Mouse (Mus musculus) 3134 (cell line): ENCODE results near the gene Calcoco2.
A peak's percentile ranks its signal among the peaks of the same experiment; 100 is the strongest.
"Not testable (repeated sequence)": the region's sequence is repeated elsewhere in the genome, so short reads cannot be mapped to it uniquely, and the experiment has no call there.

ENCODE experiments used
- DNase-seq: peaks from one replicate; pipeline ENCODE4 v3.0.0-alpha.2; 2011; ENCODE audit warnings: low spot score; ENCODE audit not compliant: insufficient read length; ENCODE audit errors: extremely low read depth

The Calcoco2 gene

DNA sequence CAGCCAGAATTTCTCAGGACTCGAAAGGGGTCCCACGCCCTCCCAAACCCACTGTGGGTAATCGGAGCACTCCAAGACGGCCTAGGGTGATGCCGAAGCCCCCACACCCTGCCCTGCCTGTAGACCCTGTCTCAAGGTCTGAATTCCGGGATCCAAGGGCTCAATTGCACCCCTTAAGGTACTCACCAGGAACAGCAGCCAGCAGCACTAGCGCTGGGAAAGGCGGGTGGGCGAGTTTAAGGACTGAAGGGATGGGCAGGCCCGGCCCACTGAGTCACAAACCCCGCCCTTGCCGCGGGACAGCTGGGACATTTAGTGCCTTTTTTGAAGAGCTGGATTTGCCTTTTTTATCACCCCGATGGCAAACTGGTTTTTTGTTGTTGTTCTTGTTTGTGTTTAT lies at the start of gene Calcoco2:
TSS of gene Calcoco2 (minus strand) at position 214 of the 400 bp plus-strand sequence.
- DNase-seq, result peak; percentile 31

DNA sequence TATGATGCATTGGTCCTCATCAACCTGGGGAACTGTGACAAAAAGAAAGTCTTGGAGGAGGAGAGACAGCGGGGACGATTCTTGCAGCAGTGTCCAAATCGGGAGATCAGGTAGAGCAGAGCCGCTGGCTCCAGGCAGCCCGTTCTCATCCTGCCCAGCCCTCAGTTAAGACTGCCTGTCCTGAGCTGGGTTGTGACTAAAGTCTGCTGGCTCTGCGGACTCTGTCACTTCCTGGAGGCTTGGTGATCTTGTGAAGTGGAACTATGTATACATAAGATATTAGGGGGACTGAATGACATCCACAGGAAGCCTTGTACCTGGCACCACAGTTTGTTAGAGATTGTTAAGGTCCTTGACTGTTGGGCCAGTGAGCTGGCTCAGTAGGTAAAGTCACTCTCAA lies 35.7 kb upstream of the Calcoco2 start:
- no peak for DNase-seq

DNA sequence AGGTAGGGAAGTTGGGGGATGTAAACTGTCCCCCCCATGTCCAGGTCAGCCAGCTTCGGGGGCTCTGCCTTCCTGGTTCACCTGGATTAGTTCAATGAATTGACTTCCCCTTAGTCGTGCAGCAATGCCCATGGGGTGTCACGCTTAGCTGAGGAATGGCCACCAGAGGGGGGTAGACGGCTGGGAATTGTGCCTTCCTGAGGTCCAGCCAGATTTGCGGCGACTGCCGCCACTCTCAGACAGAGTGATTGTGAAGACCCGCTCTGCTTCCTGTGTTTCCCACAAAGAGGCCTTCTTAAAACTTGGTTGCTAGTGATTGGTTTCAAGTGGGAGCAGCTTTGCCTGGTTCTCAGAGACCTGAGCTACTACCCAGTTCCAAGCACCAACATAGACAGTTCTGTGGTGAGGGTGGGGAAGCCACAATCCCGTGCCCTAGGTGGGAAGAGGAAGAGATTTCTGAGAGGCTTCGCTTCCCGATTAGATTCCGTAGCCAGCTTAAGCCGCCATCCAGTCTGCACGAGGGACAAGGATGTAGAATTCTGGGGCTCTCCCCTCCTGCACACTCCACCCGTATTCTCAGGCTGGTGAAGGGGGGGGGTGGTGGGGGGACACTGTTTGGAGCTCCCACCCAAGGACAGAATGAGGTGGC lies 34.0 kb upstream of the Calcoco2 start:
- DNase-seq, result peak; percentile 63

- DNase-seq, result no peak
Measured at GRCm38 (mm10) chr11:96143766-96144165, 32.0 kb upstream of the Calcoco2 start.

GRCm38 (mm10) chr11:96140726-96141175 lies 29.0 kb upstream of the Calcoco2 start:
- DNase-seq, result peak; percentile 76

- no peak for DNase-seq
Measured at GRCm38 (mm10) chr11:96135847-96136246, 24.1 kb upstream of the Calcoco2 start.

- DNase-seq, result peak; percentile 51
Measured at GRCm38 (mm10) chr11:96133239-96133865, 21.6 kb upstream of the Calcoco2 start, which contains the start of gene Ttll6. Gene Ttll6, plus strand, starts transcription at chr11:96133786.

DNA sequence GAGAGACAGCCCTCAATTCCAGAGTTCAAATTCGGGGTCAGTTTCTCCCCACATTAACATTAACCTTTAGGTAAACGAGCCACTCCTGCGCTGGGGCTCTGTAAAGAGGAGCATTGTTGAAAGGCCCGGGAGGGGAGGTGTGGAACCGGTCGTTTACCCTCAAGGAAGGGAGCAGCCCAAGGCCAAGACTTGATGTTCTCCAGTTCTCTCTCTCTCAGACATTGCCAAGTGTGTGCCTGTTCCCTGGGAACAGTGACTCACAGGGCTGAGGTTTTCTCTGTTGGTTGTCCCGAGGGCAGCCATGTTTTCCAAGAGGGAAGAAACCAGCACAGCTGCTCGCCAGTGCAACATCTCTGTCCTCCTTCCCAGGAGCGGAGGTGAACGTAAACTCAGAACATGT lies 18.8 kb upstream of the Calcoco2 start:
- no peak for DNase-seq

DNA sequence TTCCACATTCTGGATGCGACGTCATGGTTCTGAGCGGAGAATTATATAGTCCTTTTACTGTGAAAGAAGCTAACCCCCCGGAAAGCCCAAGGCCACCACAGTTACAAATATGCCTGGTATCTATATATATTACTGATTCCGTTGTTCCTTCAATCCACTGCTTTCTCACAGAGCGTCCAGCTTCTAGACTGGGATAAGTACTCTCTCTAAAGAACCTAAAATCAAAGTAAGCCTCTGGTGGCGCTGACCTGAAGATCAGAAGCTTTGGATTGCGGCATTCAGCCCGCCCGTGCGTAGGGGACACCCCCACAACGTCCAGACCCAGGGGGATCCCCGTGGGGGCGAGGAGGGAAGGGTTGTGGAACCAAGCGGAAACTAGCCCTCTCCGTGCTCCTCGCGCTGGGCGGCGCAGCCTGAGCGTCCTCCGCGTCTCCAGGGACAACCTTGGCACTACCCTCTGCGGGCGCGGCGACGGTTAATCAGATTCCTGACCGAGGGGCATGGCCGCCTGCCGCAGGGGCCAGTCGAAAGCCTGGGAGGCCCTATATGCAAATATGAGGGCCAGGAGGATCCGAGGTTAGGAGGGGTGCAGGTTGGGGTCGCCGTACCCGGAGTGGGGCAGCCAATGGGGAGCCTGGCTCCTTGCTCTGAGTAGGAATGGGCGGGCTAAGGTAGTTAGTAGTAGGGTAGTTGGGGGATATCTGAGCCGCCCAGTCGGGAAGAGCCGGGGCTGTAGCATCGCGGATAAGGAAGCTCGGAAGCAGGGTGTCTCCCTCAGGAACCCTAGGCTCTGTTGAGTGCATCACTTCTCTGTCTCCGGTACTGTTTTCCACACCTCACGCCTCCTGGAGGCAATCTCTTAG lies 12.5 kb upstream of the Calcoco2 start:
- peak; percentile 77 for DNase-seq

DNA sequence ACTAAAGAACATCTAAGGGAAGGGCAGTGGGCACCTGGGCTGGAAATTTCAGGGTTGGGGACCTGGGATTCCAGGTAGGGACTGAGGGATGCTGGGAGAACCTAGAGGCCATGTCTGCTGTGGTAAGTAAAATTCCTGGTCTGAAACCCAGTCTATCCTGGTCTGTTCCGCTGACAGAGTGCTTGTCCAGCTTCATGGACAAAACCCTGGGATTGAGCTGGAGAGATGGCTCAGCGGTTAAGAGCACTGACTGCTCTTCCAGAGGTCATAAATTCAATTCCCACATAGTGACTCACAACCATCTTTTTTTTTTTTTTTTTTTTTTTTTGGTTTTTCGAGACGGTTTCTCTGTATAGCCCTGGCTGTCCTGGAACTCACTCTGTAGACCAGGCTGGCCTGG lies 11.0 kb upstream of the Calcoco2 start:
- DNase-seq, result peak; percentile 57

DNA sequence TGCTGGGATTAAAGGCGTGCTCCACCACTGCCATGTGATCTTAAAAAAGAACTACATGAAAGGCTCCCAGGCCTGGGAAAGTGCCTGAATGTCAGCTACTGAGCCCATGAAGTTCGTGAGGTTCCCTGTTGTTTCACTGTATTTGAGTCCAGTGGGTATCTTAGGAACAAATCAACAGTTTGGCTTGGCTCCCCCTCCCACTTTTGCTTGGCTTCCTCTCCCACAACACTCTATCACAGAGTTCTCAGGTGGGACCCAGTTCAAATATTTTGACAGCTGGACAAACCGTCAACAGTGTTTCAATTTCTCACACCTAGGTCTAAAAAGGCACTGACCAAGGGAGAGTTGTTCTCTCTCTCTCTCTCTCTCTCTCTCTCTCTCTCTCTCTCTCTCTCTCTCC lies 7.6 kb upstream of the Calcoco2 start:
- no peak for DNase-seq

DNA sequence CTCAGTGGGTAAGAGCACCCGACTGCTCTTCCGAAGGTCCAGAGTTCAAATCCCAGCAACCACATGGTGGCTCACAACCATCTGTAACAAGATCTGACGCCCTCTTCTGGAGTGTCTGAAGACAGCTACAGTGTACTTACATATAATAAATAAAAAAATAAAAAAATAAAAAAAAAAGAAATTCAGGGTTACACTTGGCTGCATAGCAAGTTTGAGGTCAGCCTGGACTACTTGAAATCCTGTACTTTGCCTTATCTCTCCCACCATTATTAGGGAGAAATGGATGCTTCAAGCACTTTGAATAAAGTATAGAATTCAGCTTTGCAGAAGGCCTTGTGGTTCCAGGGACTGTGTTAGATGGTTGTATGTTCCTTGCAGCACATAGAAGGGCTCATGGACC lies 5.2 kb upstream of the Calcoco2 start:
- DNase-seq, result not testable (repeated sequence)

- no peak for DNase-seq
Measured at GRCm38 (mm10) chr11:96116116-96116515, 4.4 kb upstream of the Calcoco2 start.

DNA sequence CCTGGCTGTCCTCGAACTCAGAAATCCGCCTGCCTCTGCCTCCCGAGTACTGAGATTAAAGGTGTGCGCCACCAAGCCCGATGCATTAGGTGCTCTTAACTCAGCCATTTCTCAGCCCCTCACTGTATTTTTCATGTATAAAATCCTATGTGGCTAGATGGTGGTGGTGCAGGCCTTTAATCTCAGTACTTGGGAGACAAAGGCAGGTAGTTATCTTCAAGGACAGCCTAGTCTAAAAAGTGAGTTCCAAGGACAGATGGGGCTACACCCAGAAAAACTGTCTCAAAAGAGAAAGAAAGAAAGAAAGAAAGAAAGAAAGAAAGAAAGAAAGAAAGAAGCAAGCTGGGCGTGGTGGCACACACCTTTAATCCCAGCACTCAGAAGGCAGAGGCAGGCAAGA lies 3.7 kb upstream of the Calcoco2 start:
- DNase-seq, result no peak

- DNase-seq, result peak; percentile 61
Measured at GRCm38 (mm10) chr11:96114077-96114476, 2.3 kb upstream of the Calcoco2 start.

DNA sequence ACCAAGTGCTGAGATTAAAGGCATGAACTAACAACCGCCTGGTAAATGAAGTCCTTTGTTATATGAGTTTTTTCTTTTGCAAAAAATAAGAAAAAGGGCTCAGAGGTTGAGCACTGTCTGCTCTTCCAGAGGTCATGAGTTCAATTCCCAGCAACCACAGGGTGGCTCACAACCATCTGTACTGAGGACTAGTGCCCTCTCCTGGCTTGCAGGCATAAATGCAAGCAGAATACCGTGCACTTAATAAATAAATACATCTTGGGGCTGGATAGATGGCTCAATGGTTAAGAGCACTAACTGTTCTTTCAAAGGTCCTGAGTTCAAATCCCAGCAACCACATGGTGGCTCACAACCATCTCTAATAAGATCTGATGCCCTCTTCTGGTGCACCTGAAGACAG lies 814 bp downstream of the Calcoco2 start:
- DNase-seq, result not testable (repeated sequence)

DNA sequence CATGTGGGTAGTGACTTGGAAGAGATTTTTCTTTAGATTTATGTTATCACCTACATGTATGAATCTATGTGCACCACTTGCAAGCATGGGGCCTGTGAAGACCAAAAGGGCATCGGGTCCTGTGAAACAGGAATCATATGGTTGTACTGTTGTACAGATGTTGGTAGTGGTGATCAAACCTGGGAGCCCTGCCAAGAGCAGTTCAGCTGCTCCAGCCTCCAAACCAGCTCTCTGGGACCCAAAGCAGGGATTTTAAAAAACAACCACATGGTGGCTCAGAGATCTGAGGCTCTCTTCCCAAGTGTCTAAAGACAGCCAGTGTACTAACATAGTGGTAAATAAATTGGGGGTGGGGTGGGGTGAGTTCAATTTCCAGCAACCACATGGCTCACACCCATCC lies 3.4 kb downstream of the Calcoco2 start:
- no peak for DNase-seq

GRCm38 (mm10) chr11:96093361-96093760 lies 18.4 kb downstream of the Calcoco2 start:
- DNase-seq, result peak; percentile 23

DNA sequence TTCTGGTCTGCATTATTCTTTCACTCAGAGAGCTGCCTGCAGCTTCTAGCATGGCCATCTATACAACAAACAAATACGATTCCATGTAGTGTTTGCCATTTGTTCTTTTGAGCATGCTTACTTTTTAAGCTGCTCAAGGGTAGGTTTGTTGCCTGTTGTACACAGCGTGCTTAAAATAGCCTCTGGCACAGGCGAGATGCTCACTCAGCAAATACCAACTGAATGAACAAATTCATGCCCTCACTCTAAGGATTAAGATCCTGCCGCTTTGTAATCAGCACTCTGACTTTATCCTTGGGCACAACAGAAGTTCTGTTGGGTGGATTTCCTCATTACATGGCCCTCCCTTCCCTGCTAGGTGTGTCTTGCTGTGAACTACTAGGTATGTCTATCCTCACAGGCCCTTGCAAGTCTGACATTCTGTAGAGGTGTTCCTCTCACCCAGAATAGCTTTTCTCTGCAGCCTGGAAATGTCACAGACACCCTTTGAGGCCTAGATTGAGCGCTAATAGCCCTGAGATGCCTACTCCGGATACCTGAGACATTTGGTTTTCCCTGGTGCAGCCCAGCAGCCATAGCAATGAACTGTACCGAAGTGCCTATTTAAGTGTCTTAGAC lies 19.0 kb downstream of the Calcoco2 start:
- no peak for DNase-seq

- DNase-seq, result peak; percentile 19
Measured at GRCm38 (mm10) chr11:96091073-96091472, 20.7 kb downstream of the Calcoco2 start.

- no peak for DNase-seq
Measured at GRCm38 (mm10) chr11:96087981-96088380, 23.8 kb downstream of the Calcoco2 start.
